Mouse (Mus musculus) adrenal gland, postnatal 25 days (tissue): ENCODE measurements at regions not wholly inside any gene's neighbourhood (a gene's known extent, or its start where the extent isn't known, plus 50 kb on each side); places are given as distances from the start of the nearest gene placed in this dataset.
A peak's percentile ranks its signal among the peaks of the same experiment; 100 is the strongest.

Experiments
- DNase-seq: peaks from one replicate; pipeline ENCODE4 v3.0.0; 2021; ENCODE audit warnings: mixed read lengths

GRCm38 (mm10) chr5:74121861-74122630, 53.8 kb upstream of the Usp46 start:
- DNase-seq, result no peak

DNA sequence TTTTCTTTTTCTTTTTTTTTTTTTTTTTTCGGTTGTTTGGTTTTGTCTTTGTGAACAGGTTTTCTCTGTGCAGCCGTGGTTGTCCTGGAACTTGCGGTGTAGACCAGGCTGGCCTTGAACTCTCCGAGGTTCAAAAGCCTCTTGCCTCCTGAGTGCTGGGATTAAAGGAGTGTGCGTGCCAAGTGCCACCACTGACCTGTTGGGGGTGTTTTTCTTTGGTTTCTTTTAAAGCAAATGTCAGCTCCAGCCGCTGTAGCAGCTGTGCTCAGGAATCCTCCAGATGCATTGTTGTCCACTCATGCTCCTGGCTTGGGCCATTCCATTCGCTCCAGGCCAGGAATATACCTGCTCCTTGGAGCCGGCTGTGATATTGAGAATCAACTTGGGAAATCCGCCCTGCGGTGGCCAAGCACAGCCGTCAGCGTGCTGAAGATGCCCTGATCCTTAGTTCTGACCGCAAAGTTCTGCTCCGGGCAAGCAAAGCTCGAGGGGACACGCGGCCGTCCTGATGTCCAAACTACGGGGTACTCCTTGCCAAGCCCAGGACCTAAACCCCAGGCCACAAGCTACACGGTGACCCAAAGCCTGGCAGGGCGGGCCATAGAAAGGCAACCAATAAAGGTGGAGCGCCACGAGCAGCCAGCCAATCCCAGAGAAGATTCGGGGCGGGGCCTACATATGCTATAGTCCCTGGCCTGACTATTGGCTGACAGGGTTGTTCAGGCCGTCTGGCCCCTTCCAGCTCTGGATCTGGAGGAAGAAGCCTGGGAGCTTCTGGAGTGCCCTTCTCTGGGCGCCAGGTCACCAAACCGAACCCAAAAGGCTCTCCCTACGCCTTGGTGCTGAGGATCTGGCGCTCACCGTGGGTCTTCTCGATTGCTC, 58.0 kb upstream of the Usp46 start:
- peak; percentile 79 for DNase-seq

DNA sequence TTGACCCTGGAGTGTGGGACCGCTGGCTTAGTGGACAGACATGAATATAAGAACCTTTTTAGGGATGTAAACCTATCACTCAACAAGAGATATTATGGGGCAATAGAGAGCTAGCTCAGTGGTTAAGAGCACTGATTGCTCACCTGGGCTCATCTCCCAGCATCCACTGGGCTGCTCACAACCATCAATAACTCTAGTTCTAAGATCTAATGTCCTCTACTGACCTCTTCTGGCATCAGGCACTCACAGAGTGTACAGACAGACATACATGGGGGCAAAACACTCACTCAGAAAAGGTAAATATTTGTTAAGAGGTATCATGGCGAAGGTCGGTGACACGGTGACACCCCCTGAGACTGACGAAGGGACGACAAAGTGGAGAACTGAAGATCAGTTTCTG, 59.3 kb upstream of the Usp46 start:
- DNase-seq, result no peak

GRCm38 (mm10) chr5:74129636-74130035, 61.4 kb upstream of the Usp46 start:
- DNase-seq, result no peak

DNA sequence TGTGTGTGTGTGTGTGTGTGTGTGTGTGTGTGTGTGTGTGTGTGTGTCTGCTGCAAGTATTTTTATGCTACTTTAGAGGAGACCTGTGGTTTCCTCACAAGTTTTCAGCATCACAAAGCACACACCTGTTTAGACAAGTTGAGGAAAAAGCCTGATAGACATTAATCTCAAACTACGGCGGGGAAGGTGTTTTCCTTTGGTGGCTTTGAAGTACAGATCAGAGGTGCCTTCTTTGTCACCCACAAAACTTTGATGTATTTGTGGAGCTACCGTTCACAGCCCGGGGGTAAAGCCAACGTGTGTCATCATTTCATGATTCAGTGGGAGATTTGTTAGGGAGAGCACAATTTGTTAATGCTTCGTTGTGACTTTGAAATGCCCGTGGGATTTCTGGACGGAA, 62.4 kb upstream of the Rasl11b start:
- DNase-seq, result no peak

- DNase-seq, result no peak
Observed at GRCm38 (mm10) chr5:74136377-74136776, 58.7 kb upstream of the Rasl11b start.

- DNase-seq, result no peak
Observed at GRCm38 (mm10) chr5:74136868-74137439, 58.1 kb upstream of the Rasl11b start.

DNA sequence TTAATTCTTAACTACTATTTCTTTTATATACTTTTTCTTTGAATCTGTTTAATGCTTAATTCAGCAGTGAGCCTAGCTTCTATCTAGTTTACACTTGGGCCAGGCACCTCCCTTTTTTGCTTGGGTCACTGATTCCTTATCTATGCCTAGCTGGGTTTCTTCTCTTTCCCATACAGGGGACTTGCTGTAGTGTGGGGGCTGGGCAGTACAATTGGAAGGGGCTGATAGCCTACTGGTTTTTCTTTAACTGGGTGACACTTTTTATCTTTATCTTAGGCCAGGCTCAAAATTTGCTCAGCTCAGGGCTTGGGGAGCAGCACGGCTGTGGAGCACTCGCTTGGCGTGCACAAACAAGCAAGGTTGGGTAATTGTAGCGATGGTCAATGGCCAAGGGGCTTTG, 51.1 kb upstream of the Rasl11b start:
- no peak for DNase-seq

DNA sequence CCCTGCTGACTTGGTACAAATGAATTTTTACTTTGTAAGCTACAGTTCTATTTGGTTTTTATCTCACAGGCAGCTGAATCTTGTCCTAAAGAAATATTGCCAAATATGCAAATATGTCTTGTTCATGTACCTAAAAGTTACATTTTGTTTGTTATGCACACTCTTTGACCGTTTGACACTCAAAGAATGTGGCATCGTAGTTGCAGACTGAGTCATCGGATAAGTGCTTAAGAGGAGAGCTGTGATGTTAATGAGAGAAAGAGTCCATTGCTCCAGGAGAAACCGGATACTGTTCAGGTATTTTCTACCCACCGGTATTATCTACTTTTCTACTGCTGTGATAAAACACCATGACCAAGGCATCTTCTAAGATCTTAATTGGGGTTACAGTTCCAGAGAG, 50.3 kb upstream of the Rasl11b start:
- no peak for DNase-seq
